Mouse (Mus musculus) CH12.LX (cell line): ENCODE data around the gene Cox5b. TPM values are rescaled to one million over a fixed set of nuclear protein-coding genes. Genes with fewer than 3 reads are reported as not detected.

ENCODE experiments used
- DNase-seq: peaks from one replicate; pipeline ENCODE4 v3.0.0-alpha.2; 2013; ENCODE audit errors: extremely low read depth
- H3K27ac ChIP-seq: 2 replicates; pipeline ENCODE4 v1.5.1; 2012; ENCODE audit warnings: low read depth, mild to moderate bottlenecking, control low read depth, moderate library complexity; ENCODE audit not compliant: insufficient read depth
- H3K27me3 ChIP-seq: replicated peaks from 2 replicates; pipeline ENCODE3; 2012; ENCODE audit warnings: inconsistent platforms
- H3K36me3 ChIP-seq, 2 experiments: replicated peaks in 1 of 2; 2 replicates each; pipeline versions ENCODE3 to v1.6.1; 2012; ENCODE audit warnings: inconsistent platforms in 1 of 2, low read length in 1 of 2, mild to moderate bottlenecking in 1 of 2, mixed read lengths in 1 of 2, moderate library complexity in 1 of 2; ENCODE audit not compliant: control insufficient read depth in 1 of 2, insufficient read depth in 1 of 2
- H3K4me1 ChIP-seq, 2 experiments: 2 replicates each; pipeline ENCODE4 v1.6.1; 2012; ENCODE audit warnings: inconsistent platforms in 1 of 2, moderate library complexity in 1 of 2; ENCODE audit not compliant: insufficient read depth in 2 of 2, control insufficient read depth in 1 of 2
- H3K4me2 ChIP-seq: 2 replicates; pipeline ENCODE4 v1.6.1; 2012; ENCODE audit warnings: low read depth, mild to moderate bottlenecking, control low read depth; ENCODE audit not compliant: poor library complexity, insufficient read depth, severe bottlenecking
- H3K4me3 ChIP-seq, 3 experiments: fragments of 150-350 bp in 1 of 3; sonication (generic) in 1 of 3; replicated peaks in 1 of 3; 2 replicates each; pipeline versions ENCODE3 to v1.5.1; 2011 to 2012; ENCODE audit warnings: low read depth in 2 of 3, low read length in 2 of 3, mild to moderate bottlenecking in 2 of 3, moderate library complexity in 2 of 3, control low read depth in 1 of 3, improper control_type of control experiment in 1 of 3, inconsistent platforms in 1 of 3, mixed read lengths in 1 of 3; ENCODE audit not compliant: poor library complexity in 1 of 3
- H3K79me2 ChIP-seq: replicated peaks from 2 replicates; pipeline ENCODE4 v1.6.1; 2012; ENCODE audit warnings: mild to moderate bottlenecking, moderate library complexity; ENCODE audit not compliant: control insufficient read depth, poor library complexity, insufficient read depth, severe bottlenecking; ENCODE audit errors: extremely low read depth
- H3K9ac ChIP-seq: 2 replicates; pipeline ENCODE4 v1.6.1; 2012; ENCODE audit warnings: low read depth, mild to moderate bottlenecking, control low read depth, moderate library complexity; ENCODE audit not compliant: insufficient read depth
- H3K9me3 ChIP-seq: replicated peaks from 2 replicates; pipeline ENCODE3; 2012; ENCODE audit warnings: low read length, inconsistent platforms, mixed read lengths
- BHLHE40 ChIP-seq: IDR thresholded peaks from 2 replicates; pipeline ENCODE4 v1.6.1; 2011; ENCODE audit warnings: mild to moderate bottlenecking, low read depth, low read length, improper control_type of control experiment
- CTCF ChIP-seq, 2 experiments: IDR thresholded peaks in 1 of 2; conservative IDR thresholded peaks in 1 of 2; 2 replicates each; pipeline ENCODE4 v1.5.1; 2011 to 2012; ENCODE audit warnings: low read depth in 2 of 2, low read length in 2 of 2, improper control_type of control experiment in 1 of 2, inconsistent platforms in 1 of 2, mild to moderate bottlenecking in 1 of 2, moderate library complexity in 1 of 2
- E2F4 ChIP-seq: IDR thresholded peaks from 2 replicates; pipeline ENCODE4 v1.6.1; 2011; ENCODE audit warnings: low read depth, low read length, improper control_type of control experiment; ENCODE audit not compliant: insufficient replicate concordance
- ELF1 ChIP-seq: IDR thresholded peaks from 2 replicates; pipeline ENCODE4 v1.6.1; 2014; ENCODE audit warnings: low read depth, mild to moderate bottlenecking, inconsistent platforms, low read length, improper control_type of control experiment
- EP300 ChIP-seq: IDR thresholded peaks from 2 replicates; pipeline ENCODE4 v1.6.1; 2011; ENCODE audit warnings: low read length, improper control_type of control experiment
- GABPA ChIP-seq: IDR thresholded peaks from 2 replicates; pipeline ENCODE4 v1.6.1; 2012; ENCODE audit warnings: low read depth, low read length, improper control_type of control experiment, inconsistent platforms; ENCODE audit not compliant: insufficient replicate concordance
- JUN ChIP-seq: IDR thresholded peaks from 2 replicates; pipeline ENCODE4 v1.6.1; 2011; ENCODE audit warnings: low read depth, mild to moderate bottlenecking, low read length, improper control_type of control experiment, moderate library complexity; ENCODE audit not compliant: insufficient read depth
- JUND ChIP-seq: conservative IDR thresholded peaks from 2 replicates; pipeline ENCODE4 v1.6.1; 2011; ENCODE audit warnings: low read depth, low read length, improper control_type of control experiment
- KAT2A ChIP-seq: IDR thresholded peaks from 2 replicates; pipeline ENCODE4 v1.6.1; 2012; ENCODE audit warnings: low read length, improper control_type of control experiment, inconsistent platforms; ENCODE audit not compliant: insufficient replicate concordance
- MAFK ChIP-seq: IDR thresholded peaks from 2 replicates; pipeline ENCODE4 v1.6.1; 2011; ENCODE audit warnings: low read length, improper control_type of control experiment; ENCODE audit not compliant: insufficient replicate concordance
- MAX ChIP-seq: IDR thresholded peaks from 2 replicates; pipeline ENCODE4 v1.6.1; 2011; ENCODE audit warnings: low read length, improper control_type of control experiment
- MXI1 ChIP-seq: IDR thresholded peaks from 2 replicates; pipeline ENCODE4 v1.6.1; 2011; ENCODE audit warnings: mild to moderate bottlenecking, low read depth, low read length, improper control_type of control experiment
- MYC ChIP-seq: IDR thresholded peaks from 2 replicates; pipeline ENCODE4 v1.6.1; 2011; ENCODE audit warnings: low read depth, mild to moderate bottlenecking, improper control_type of control experiment, low read length
- NRF1 ChIP-seq: IDR thresholded peaks from 2 replicates; pipeline ENCODE4 v1.6.1; 2014; ENCODE audit warnings: low read depth, mild to moderate bottlenecking, inconsistent platforms, low read length, improper control_type of control experiment, moderate library complexity
- POLR2A ChIP-seq: IDR thresholded peaks from 2 replicates; pipeline ENCODE4 v1.6.1; 2011; ENCODE audit warnings: low read depth, mild to moderate bottlenecking, improper control_type of control experiment, low read length
- POLR2AphosphoS2 ChIP-seq: IDR thresholded peaks from 2 replicates; pipeline ENCODE4 v1.6.1; 2011; ENCODE audit warnings: low read depth, low read length, improper control_type of control experiment
- RCOR1 ChIP-seq: conservative IDR thresholded peaks from 2 replicates; pipeline ENCODE4 v1.6.1; 2012; ENCODE audit warnings: low read depth, mild to moderate bottlenecking, inconsistent platforms, low read length, improper control_type of control experiment
- SMC3 ChIP-seq: IDR thresholded peaks from 2 replicates; pipeline ENCODE4 v1.6.1; 2011; ENCODE audit warnings: low read depth, low read length, improper control_type of control experiment
- TBP ChIP-seq: conservative IDR thresholded peaks from 2 replicates; pipeline ENCODE4 v1.6.1; 2011; ENCODE audit warnings: low read depth, low read length, improper control_type of control experiment
- USF1 ChIP-seq: IDR thresholded peaks from 2 replicates; pipeline ENCODE4 v1.6.1; 2014; ENCODE audit warnings: low read depth, mild to moderate bottlenecking, inconsistent platforms, low read length, improper control_type of control experiment
- ZMIZ1 ChIP-seq: IDR thresholded peaks from 2 replicates; pipeline ENCODE4 v1.6.1; 2012; ENCODE audit warnings: low read depth, mild to moderate bottlenecking, inconsistent platforms, low read length, improper control_type of control experiment
- dilution Hi-C: fragments of 300-500 bp; cut with MboI; formaldehyde crosslinking; loops from 2 replicates; pipeline ENCODE4 v1.14.3; 2020; ENCODE audit warnings: low sequenced_read_pairs; ENCODE audit not compliant: extremely low pct_unique_long_range_greater_than_20kb, extremely low pct_ligation_motif_present
- in situ Hi-C: fragments of 300-500 bp; cut with MboI; formaldehyde crosslinking; loops from 3 replicates; pipeline ENCODE4 v1.14.3; 2019; ENCODE audit warnings: low sequenced_read_pairs, low pct_ligation_motif_present, low pct_unique_long_range_greater_than_20kb, mixed read lengths
- polyA plus RNA-seq: library from polyadenylated mRNA; unstranded; fragments of >175 nt; gene quantifications from 2 replicates; pipeline ENCODE4 v1.2.1, GENCODE M21; 2012; ENCODE audit warnings: low read depth; ENCODE audit not compliant: insufficient read length
- total RNA-seq, 2 experiments: library from RNA; depleted of rRNA; stranded (reverse); fragments of 300-350 nt in 1 of 2; fragments of >200 nt in 1 of 2; gene quantifications; 2 replicates each; pipeline ENCODE4 v1.2.3; 2012 to 2014

Gene Cox5b
- total and polyA plus RNA-seq, 3 experiments, result 448 to 599 (median 504) TPM

GRCm38 (mm10) chr1:36711104-36711503 lies 19.9 kb downstream of the Cox5b start:
- Histone ChIP-seq H3K4me1 (peaks cover 8 to 33% of the 10 kb centered on the region in 2 experiments; a peak in 3 of 4 replicates), H3K4me2 (no peak overlapping the region), H3K4me3 (no peak overlapping the region), H3K79me2 (peaks cover 27% of the 10 kb centered on the region), H3K27ac (no peak overlapping the region), H3K9ac (no peak overlapping the region), H3K36me3 (peaks cover 10 to 23% of the 10 kb centered on the region in 2 experiments), H3K27me3 (no peaks in the 10 kb centered on the region), H3K9me3 (peaks cover 10% of the 10 kb centered on the region)
- no peak for TF ChIP-seq GABPA
- dilution Hi-C loops, result no loop called here
- in situ Hi-C loops, result no loop called here
- no peak for DNase-seq

- H3K36me3 ChIP-seq, result no peaks in the 10 kb centered on the region
- no peak within 1 kb of the TSS for H3K4me3 ChIP-seq
- H3K9ac ChIP-seq, result no peak within 1 kb of the TSS
- H3K4me2 ChIP-seq, result no peak within 1 kb of the TSS
- peaks cover 4% of the 10 kb centered on the region for H3K79me2 ChIP-seq
- dilution Hi-C loops, result no loop called here
- peaks cover 0 to 11% of the 10 kb centered on the region in 2 experiments; a peak in 1 of 4 replicates for H3K4me1 ChIP-seq
- in situ Hi-C loops, result no loop called here
- H3K27ac ChIP-seq, result no peak within 1 kb of the TSS
- no peak for TF ChIP-seq CTCF (conservative IDR thresholded peaks at IDR 0.05 in 1 of 2, IDR thresholded peaks at IDR 0.05 in 1 of 2; ENCODE audit: low read depth in 2 of 2, low read length in 2 of 2)
- no peak for TF ChIP-seq MYC
- TF ChIP-seq RCOR1, result no peak
- TF ChIP-seq MAFK, result no peak
- no peak for TF ChIP-seq JUND
- no peak for TF ChIP-seq POLR2A
- no peak for TF ChIP-seq GABPA
- TF ChIP-seq ELF1, result no peak
- no peak for TF ChIP-seq JUN
- no peak for TF ChIP-seq POLR2AphosphoS2
- no peak for TF ChIP-seq TBP
- TF ChIP-seq MAX, result no peak
- no peak for TF ChIP-seq USF1
- no peak for DNase-seq
- H3K9me3 ChIP-seq, result peaks cover 10% of the 10 kb centered on the region
- no peaks in the 10 kb centered on the region for H3K27me3 ChIP-seq
Observed at GRCm38 (mm10) chr1:36714311-36714710, 23.1 kb downstream of the Cox5b start, which contains the start of gene Actr1b. Actr1b (minus strand) TSS chr1:36714422.

- Histone ChIP-seq H3K4me2 (no peak overlapping the region), H3K27me3 (no peaks in the 10 kb centered on the region), H3K27ac (no peak overlapping the region), H3K36me3 (no peaks in the 10 kb centered on the region), H3K9ac (no peak overlapping the region), H3K9me3 (peaks cover 5% of the 10 kb centered on the region), H3K4me3 (no peak overlapping the region), H3K4me1 (peaks cover 0 to 5% of the 10 kb centered on the region in 2 experiments; a peak in 2 of 4 replicates), H3K79me2 (no peaks in the 10 kb centered on the region)
- TF ChIP-seq BHLHE40 (no peak), TBP (no peak), KAT2A (no peak), CTCF (conservative IDR thresholded peaks at IDR 0.05 in 1 of 2, IDR thresholded peaks at IDR 0.05 in 1 of 2; ENCODE audit: low read depth in 2 of 2, low read length in 2 of 2) (no peak), SMC3 (no peak), USF1 (no peak), EP300 (no peak), E2F4 (no peak), ZMIZ1 (no peak), MXI1 (no peak), NRF1 (no peak), POLR2AphosphoS2 (no peak)
- in situ Hi-C loops (no loop called here), dilution Hi-C loops (no loop called here)
- no peak for DNase-seq
Observed at GRCm38 (mm10) chr1:36718786-36719185, 27.5 kb downstream of the Cox5b start.
